Mouse (Mus musculus): ENCODE results near the gene Gm7271. TPM values are rescaled to one million over a fixed set of nuclear protein-coding genes. Genes with fewer than 3 reads are reported as not detected.

The Gm7271 gene
- total RNA-seq, 4 experiments from 2014 or later, result not detected

Other genes starting within 250 kb of the Gm7271 start
- gene Clock, start 179.2 kb upstream of the Gm7271 start, total RNA-seq (2022), result 10 to 100 TPM; 22.9 to 28.9 (median 23.7) TPM
- not detected for gene Pdcl2, start 152.9 kb upstream of the Gm7271 start, total RNA-seq (2022)
- gene Nmu, start 120.3 kb upstream of the Gm7271 start, total RNA-seq (2022), result not detected
- gene Exoc1, start 45.3 kb downstream of the Gm7271 start, total RNA-seq (2022), result 10 to 100 TPM; 10.4 to 13.5 (median 10.8) TPM
- gene Cep135, start 104.7 kb downstream of the Gm7271 start, total RNA-seq (2022), result 1 to 10 TPM; 2.7 to 3.2 (median 2.9) TPM
- gene C530008M17Rik, start 172.5 kb downstream of the Gm7271 start, total RNA-seq (2022), result 1 to 10 TPM; 2.0 to 5.9 (median 2.5) TPM

Data from heart, adult 8-10 months (tissue).